Mouse (Mus musculus): ENCODE measurements around the gene Entr1. TPM values are rescaled to one million over a fixed set of nuclear protein-coding genes. Genes with fewer than 3 reads are reported as not detected.
A peak's percentile ranks its signal among the peaks of the same experiment; 100 is the strongest.

Gene Entr1
- total RNA-seq, 1 experiment from 2014 or later, result 106 TPM

DNA sequence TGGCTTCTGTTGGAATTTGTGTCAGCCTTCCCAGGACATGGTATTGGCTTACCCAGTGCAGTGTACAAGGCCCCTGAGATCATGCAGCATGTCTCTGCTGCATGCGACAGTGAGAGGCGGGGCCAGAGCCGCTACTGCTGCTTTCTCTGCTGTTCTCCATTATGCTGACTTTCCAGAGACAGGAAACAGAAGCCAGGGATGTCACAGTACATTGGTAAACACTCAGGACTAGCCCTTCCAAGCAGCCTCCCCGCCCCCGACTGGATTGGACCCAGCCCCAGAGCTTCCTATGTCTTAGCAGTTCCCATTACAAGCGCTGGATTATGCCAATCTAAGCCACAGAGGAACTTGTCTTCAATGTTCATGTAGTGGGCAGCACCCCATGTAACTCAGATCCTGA lies 40.9 kb downstream of the Entr1 start:
- DNase-seq, result no peak

GRCm38 (mm10) chr2:26342609-26343490 lies 46.3 kb downstream of the Entr1 start:
- DNase-seq, result no peak

GRCm38 (mm10) chr2:26342044-26342443 lies 47.1 kb downstream of the Entr1 start:
- peak; percentile 42 for DNase-seq

DNA sequence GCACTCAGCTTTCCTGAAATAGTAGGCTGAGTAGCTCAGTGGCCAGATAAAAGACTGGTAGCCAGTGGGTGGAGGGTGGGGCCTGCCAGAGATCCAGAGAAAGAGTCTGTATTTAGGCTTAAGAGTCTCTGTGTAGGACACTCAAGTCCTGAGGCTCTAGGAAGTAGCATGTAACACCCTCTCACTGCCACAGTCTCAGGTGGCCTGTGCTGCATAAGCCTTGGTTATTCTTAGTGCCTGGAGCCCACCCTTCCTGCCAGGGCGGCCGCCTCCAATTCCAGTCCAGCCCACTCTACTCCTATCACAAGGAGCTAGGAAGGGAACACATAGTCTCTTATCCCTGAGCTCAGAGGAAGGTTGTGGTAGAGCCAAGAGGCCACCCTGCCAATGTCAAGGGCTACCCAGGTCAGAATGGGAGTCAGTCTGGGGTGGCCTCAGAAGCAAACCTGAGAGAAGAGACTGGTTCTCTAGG lies 47.6 kb downstream of the Entr1 start:
- no peak for DNase-seq

- peak; percentile 67 for DNase-seq
These were observed 49.9 kb downstream of the Entr1 start for GRCm38 (mm10) chr2:26339204-26339551.

- DNase-seq, result no peak
These were observed 50.6 kb downstream of the Entr1 start for GRCm38 (mm10) chr2:26338302-26339203.

Other genes starting within 250 kb of the Entr1 start
- 0.48 and 0.76 TPM in 2 replicates for gene Lhx3, start 181.0 kb downstream of the Entr1 start, total RNA-seq (2021)
- gene Qsox2, start 151.8 kb downstream of the Entr1 start, total RNA-seq (2021), result 17.5 and 19.7 TPM in 2 replicates
- gene Ccdc187, start 94.8 kb downstream of the Entr1 start, total RNA-seq (2021), result 0.62 and 1.5 TPM in 2 replicates
- 17.5 and 17.7 TPM in 2 replicates for gene Gpsm1, start 73.8 kb downstream of the Entr1 start, total RNA-seq (2021)
- gene Dnlz, start 37.2 kb downstream of the Entr1 start, total RNA-seq (2021), result 20.5 and 21.1 TPM in 2 replicates
- 0.97 TPM in 1 of 2 replicates, not detected in the other for gene Card9, start 28.4 kb downstream of the Entr1 start, total RNA-seq (2021)
- gene Snapc4, start 8.7 kb downstream of the Entr1 start, total RNA-seq (2021), result 40.9 and 42.0 TPM in 2 replicates
- 117 and 151 TPM in 2 replicates for gene Pmpca, start within 50 bp of the Entr1 start, total RNA-seq (2021)
- 22.6 and 25.9 TPM in 2 replicates for gene Inpp5e, start 19.9 kb upstream of the Entr1 start, total RNA-seq (2021)
- 62.7 and 63.4 TPM in 2 replicates for gene Sec16a, start 55.9 kb upstream of the Entr1 start, total RNA-seq (2021)
- 17.7 and 24.8 TPM in 2 replicates for gene Notch1, start 127.3 kb upstream of the Entr1 start, total RNA-seq (2021)
- 159 and 211 TPM in 2 replicates for gene Egfl7, start 190.7 kb upstream of the Entr1 start, total RNA-seq (2021)
- gene Gm20532, start 197.3 kb upstream of the Entr1 start, total RNA-seq (2021), result not detected in 2 replicates
- 290 and 352 TPM in 2 replicates for gene Agpat2, start 215.1 kb upstream of the Entr1 start, total RNA-seq (2021)
- gene Fam69b, start 239.1 kb upstream of the Entr1 start, total RNA-seq (2021), result 6.6 and 9.8 TPM in 2 replicates